Mouse (Mus musculus): ENCODE measurements around the gene Tmem120b. TPM values are rescaled to one million over a fixed set of nuclear protein-coding genes. Genes with fewer than 3 reads are reported as not detected.

Tmem120b gene
- polyA plus RNA-seq, 1 experiment: 1.6 TPM

GRCm38 (mm10) chr5:123155425-123155824 lies 87.2 kb downstream of the Tmem120b start:
- Histone ChIP-seq H3K4me1 (ENCODE audit: control insufficient read depth, insufficient read depth, insufficient read length, low read length) (peaks cover 4% of the 10 kb centered on the region; the same call in 1 of the 2 replicates), H3K4me3 (ENCODE audit: low read depth, low read length) (no peak overlapping the region), H3K27ac (ENCODE audit: insufficient read depth, low read depth, low read length) (no peak overlapping the region), H3K36me3 (ENCODE audit: control insufficient read depth, insufficient read depth, low read length) (peaks cover 74% of the 10 kb centered on the region), H3K27me3 (ENCODE audit: control insufficient read depth, insufficient read depth, low read length) (no peaks in the 10 kb centered on the region)
- TF ChIP-seq CTCF (IDR thresholded peaks at IDR 0.05; ENCODE audit: extremely low read depth, insufficient read length, insufficient replicate concordance, low read depth, low read length) (peak; percentile 79; the same call in 1 of the 2 replicates), POLR2A (IDR thresholded peaks at IDR 0.05; ENCODE audit: low read depth, low read length) (no peak)
- WGBS: 47% methylated on average over 7 of the region's 7 CpGs

GRCm38 (mm10) chr5:123156763-123157162 lies 88.5 kb downstream of the Tmem120b start:
- TF ChIP-seq POLR2A (IDR thresholded peaks at IDR 0.05; ENCODE audit: low read depth, low read length): no peak
- TF ChIP-seq CTCF (IDR thresholded peaks at IDR 0.05; ENCODE audit: extremely low read depth, insufficient read length, insufficient replicate concordance, low read depth, low read length): peak; percentile 58; the same call in 1 of the 2 replicates
- no peak overlapping the region for H3K4me3 ChIP-seq (ENCODE audit: low read depth, low read length)
- no peaks in the 10 kb centered on the region for H3K4me1 ChIP-seq (ENCODE audit: control insufficient read depth, insufficient read depth, insufficient read length, low read length)
- no peaks in the 10 kb centered on the region for H3K27me3 ChIP-seq (ENCODE audit: control insufficient read depth, insufficient read depth, low read length)
- peaks cover 79% of the 10 kb centered on the region for H3K36me3 ChIP-seq (ENCODE audit: control insufficient read depth, insufficient read depth, low read length)
- WGBS: 89% methylated on average over 12 of the region's 12 CpGs
- H3K27ac ChIP-seq (ENCODE audit: insufficient read depth, low read depth, low read length): no peak overlapping the region

GRCm38 (mm10) chr5:123157972-123158371 lies 89.8 kb downstream of the Tmem120b start:
- Histone ChIP-seq H3K36me3 (ENCODE audit: control insufficient read depth, insufficient read depth, low read length) (peaks cover 80% of the 10 kb centered on the region), H3K27me3 (ENCODE audit: control insufficient read depth, insufficient read depth, low read length) (no peaks in the 10 kb centered on the region), H3K4me1 (ENCODE audit: control insufficient read depth, insufficient read depth, insufficient read length, low read length) (no peaks in the 10 kb centered on the region), H3K27ac (ENCODE audit: insufficient read depth, low read depth, low read length) (no peak overlapping the region), H3K4me3 (ENCODE audit: low read depth, low read length) (no peak overlapping the region)
- no peak for TF ChIP-seq CTCF (IDR thresholded peaks at IDR 0.05; ENCODE audit: extremely low read depth, insufficient read length, insufficient replicate concordance, low read depth, low read length)
- WGBS: 86% methylated on average over 4 of the region's 4 CpGs

GRCm38 (mm10) chr5:123159446-123159845 lies 91.2 kb downstream of the Tmem120b start:
- Histone ChIP-seq H3K4me1 (ENCODE audit: control insufficient read depth, insufficient read depth, insufficient read length, low read length) (no peaks in the 10 kb centered on the region; the same call in 1 of the 2 replicates), H3K27ac (ENCODE audit: insufficient read depth, low read depth, low read length) (no peak overlapping the region), H3K27me3 (ENCODE audit: control insufficient read depth, insufficient read depth, low read length) (no peaks in the 10 kb centered on the region), H3K4me3 (ENCODE audit: low read depth, low read length) (no peak overlapping the region), H3K36me3 (ENCODE audit: control insufficient read depth, insufficient read depth, low read length) (peaks cover 83% of the 10 kb centered on the region)
- TF ChIP-seq POLR2A (IDR thresholded peaks at IDR 0.05; ENCODE audit: low read depth, low read length): no peak
- no peak for TF ChIP-seq CTCF (IDR thresholded peaks at IDR 0.05; ENCODE audit: extremely low read depth, insufficient read length, insufficient replicate concordance, low read depth, low read length)
- WGBS: 92% methylated on average over 4 of the region's 4 CpGs

- peaks cover 83% of the 10 kb centered on the region for H3K36me3 ChIP-seq (ENCODE audit: control insufficient read depth, insufficient read depth, low read length)
- no peak overlapping the region for H3K27ac ChIP-seq (ENCODE audit: insufficient read depth, low read depth, low read length)
- no peak overlapping the region for H3K4me3 ChIP-seq (ENCODE audit: low read depth, low read length)
- TF ChIP-seq CTCF (IDR thresholded peaks at IDR 0.05; ENCODE audit: extremely low read depth, insufficient read length, insufficient replicate concordance, low read depth, low read length) (no peak), POLR2A (IDR thresholded peaks at IDR 0.05; ENCODE audit: low read depth, low read length) (no peak)
- H3K27me3 ChIP-seq (ENCODE audit: control insufficient read depth, insufficient read depth, low read length): no peaks in the 10 kb centered on the region
- WGBS: 94% methylated on average over 15 of the region's 15 CpGs
- no peaks in the 10 kb centered on the region; the same call in 1 of the 2 replicates for H3K4me1 ChIP-seq (ENCODE audit: control insufficient read depth, insufficient read depth, insufficient read length, low read length)
Measured at GRCm38 (mm10) chr5:123159866-123160265, 91.7 kb downstream of the Tmem120b start.

GRCm38 (mm10) chr5:123160341-123160740 lies 92.1 kb downstream of the Tmem120b start:
- Histone ChIP-seq H3K4me1 (ENCODE audit: control insufficient read depth, insufficient read depth, insufficient read length, low read length) (no peaks in the 10 kb centered on the region; the same call in 1 of the 2 replicates), H3K27ac (ENCODE audit: insufficient read depth, low read depth, low read length) (no peak overlapping the region), H3K27me3 (ENCODE audit: control insufficient read depth, insufficient read depth, low read length) (no peaks in the 10 kb centered on the region), H3K4me3 (ENCODE audit: low read depth, low read length) (no peak overlapping the region), H3K36me3 (ENCODE audit: control insufficient read depth, insufficient read depth, low read length) (peaks cover 81% of the 10 kb centered on the region)
- WGBS: 84% methylated on average over 15 of the region's 15 CpGs
- no peak for TF ChIP-seq POLR2A (IDR thresholded peaks at IDR 0.05; ENCODE audit: low read depth, low read length)
- no peak for TF ChIP-seq CTCF (IDR thresholded peaks at IDR 0.05; ENCODE audit: extremely low read depth, insufficient read length, insufficient replicate concordance, low read depth, low read length)

GRCm38 (mm10) chr5:123162942-123163341 lies 94.7 kb downstream of the Tmem120b start:
- 86% methylated on average over 9 of the region's 9 CpGs for WGBS
- Histone ChIP-seq H3K36me3 (ENCODE audit: control insufficient read depth, insufficient read depth, low read length) (peaks cover 81% of the 10 kb centered on the region), H3K4me1 (ENCODE audit: control insufficient read depth, insufficient read depth, insufficient read length, low read length) (no peaks in the 10 kb centered on the region; the same call in 1 of the 2 replicates), H3K27ac (ENCODE audit: insufficient read depth, low read depth, low read length) (no peak overlapping the region), H3K27me3 (ENCODE audit: control insufficient read depth, insufficient read depth, low read length) (no peaks in the 10 kb centered on the region), H3K4me3 (ENCODE audit: low read depth, low read length) (no peak overlapping the region)
- TF ChIP-seq POLR2A (IDR thresholded peaks at IDR 0.05; ENCODE audit: low read depth, low read length): no peak
- TF ChIP-seq CTCF (IDR thresholded peaks at IDR 0.05; ENCODE audit: extremely low read depth, insufficient read length, insufficient replicate concordance, low read depth, low read length): no peak

All from small intestine, adult 2 months (tissue).